Mouse (Mus musculus) erythroblast, embryonic 14.5 days (primary cell): Measurements from ENCODE around the gene M6pr.

Experiments used
- GATA1 ChIP-seq: IDR thresholded peaks from 2 replicates; pipeline ENCODE4 v1.6.1; 2012; ENCODE audit warnings: low read length, inconsistent platforms, mixed read lengths
- TAL1 ChIP-seq: IDR thresholded peaks from 3 replicates; pipeline ENCODE4 v1.6.1; 2012; ENCODE audit warnings: low read length, inconsistent platforms, mixed read lengths

DNA sequence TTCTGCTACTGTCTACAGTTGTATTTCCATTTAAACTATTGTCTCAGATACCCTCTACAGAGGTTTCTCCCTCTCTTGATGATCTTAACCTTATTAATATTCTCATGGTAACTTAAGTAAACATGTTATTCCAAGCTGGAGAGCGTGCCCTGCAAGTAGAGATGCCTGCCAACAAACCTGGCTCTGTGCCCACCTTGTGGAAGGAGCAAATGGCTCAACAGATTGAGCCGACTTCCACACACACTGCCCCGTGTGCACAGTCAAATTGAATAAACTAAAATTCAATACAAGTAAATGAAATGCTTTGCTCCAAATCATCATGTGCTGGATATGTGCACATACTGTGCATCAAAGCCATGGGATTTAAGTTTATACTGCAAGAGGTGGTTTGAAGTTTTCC, 40.0 kb upstream of the M6pr start:
- TF ChIP-seq TAL1 (no peak), GATA1 (no peak)
